Mouse (Mus musculus) G1E (cell line): ENCODE measurements at regions not wholly inside any gene's neighbourhood (a gene's known extent, or its start where the extent isn't known, plus 50 kb on each side); places are given as distances from the start of the nearest gene placed in this dataset.

ENCODE experiments used
- ATAC-seq: 2 replicates; pipeline ENCODE4 v1.8.0; 2016; ENCODE audit warnings: mild to moderate bottlenecking; ENCODE audit not compliant: insufficient number of reproducible peaks, poor library complexity, low FRiP score, severe bottlenecking; ENCODE audit errors: extremely low read depth
- DNase-seq: peaks from one replicate; pipeline ENCODE4 v3.0.0; 2012; ENCODE audit warnings: low spot score
- H3K27me3 ChIP-seq: 2 replicates; pipeline ENCODE4 v1.6.1; 2012; ENCODE audit warnings: mild to moderate bottlenecking, low read length, inconsistent platforms; ENCODE audit not compliant: insufficient read depth
- H3K36me3 ChIP-seq: replicated peaks from 2 replicates; pipeline ENCODE3; 2012; ENCODE audit warnings: mild to moderate bottlenecking, inconsistent platforms
- H3K4me1 ChIP-seq: 2 replicates; pipeline ENCODE4 v1.6.1; 2012; ENCODE audit warnings: low read depth, low read length, inconsistent platforms, mixed read lengths; ENCODE audit not compliant: insufficient read depth
- H3K4me3 ChIP-seq: 2 replicates; pipeline ENCODE4 v1.5.1; 2012; ENCODE audit warnings: low read depth, mild to moderate bottlenecking, inconsistent platforms, low read length, moderate library complexity, mixed read lengths
- H3K9me3 ChIP-seq: replicated peaks from 2 replicates; pipeline ENCODE4 v1.6.1; 2012; ENCODE audit warnings: inconsistent platforms
- CTCF ChIP-seq: IDR thresholded peaks from 2 replicates; pipeline ENCODE4 v1.5.1; 2012; ENCODE audit warnings: low read depth, low read length, inconsistent platforms, mixed read lengths
- GATA1 ChIP-seq: IDR thresholded peaks from 2 replicates; pipeline ENCODE4 v1.6.1; 2012; ENCODE audit warnings: borderline replicate concordance, low read length, inconsistent platforms, mixed read lengths
- GATA2 ChIP-seq: IDR thresholded peaks from 2 replicates; pipeline ENCODE4 v1.6.1; 2012; ENCODE audit warnings: low read depth, low read length, inconsistent platforms, borderline replicate concordance
- POLR2AphosphoS5 ChIP-seq: IDR thresholded peaks from 2 replicates; pipeline ENCODE4 v1.6.1; 2012; ENCODE audit warnings: low read depth, low read length, inconsistent platforms; ENCODE audit not compliant: insufficient replicate concordance
- TAL1 ChIP-seq: conservative IDR thresholded peaks from 2 replicates; pipeline ENCODE4 v1.6.1; 2012; ENCODE audit warnings: low read depth, low read length, inconsistent platforms, mixed read lengths

- TF ChIP-seq CTCF (no peak), POLR2AphosphoS5 (no peak), GATA1 (no peak), TAL1 (no peak), GATA2 (no peak)
- no peak for ATAC-seq
- H3K36me3 ChIP-seq, result no peaks in the 10 kb centered on the region
- no peaks in the 10 kb centered on the region for H3K4me1 ChIP-seq
- DNase-seq, result no peak
- H3K9me3 ChIP-seq, result no peaks in the 10 kb centered on the region
- H3K4me3 ChIP-seq, result no peak overlapping the region
- H3K27me3 ChIP-seq, result peaks cover 5% of the 10 kb centered on the region; the same call in 1 of the 2 replicates
Measured at GRCm38 (mm10) chr13:35079685-35080084, 52.8 kb upstream of the Eci2 start.

DNA sequence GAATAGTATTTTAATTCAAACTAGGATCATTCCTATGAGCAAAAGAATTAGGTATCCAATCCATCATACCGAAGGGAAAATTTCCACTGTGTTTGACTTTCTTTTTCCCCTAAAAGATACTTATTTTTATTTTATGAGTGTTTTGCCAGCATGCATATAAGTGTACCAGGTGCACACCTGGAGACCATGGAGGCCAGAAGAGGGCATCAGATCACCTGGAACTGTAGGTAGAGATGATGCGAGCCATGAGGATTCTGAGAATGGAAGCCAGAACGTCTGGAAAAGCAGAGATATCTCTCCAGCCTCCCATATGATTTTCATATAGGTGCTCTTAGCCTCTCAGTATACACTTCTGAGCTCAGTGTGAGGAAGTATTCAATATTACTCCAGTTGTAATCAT is 58.5 kb upstream of the Eci2 start:
- no peaks in the 10 kb centered on the region for H3K9me3 ChIP-seq
- no peak for ATAC-seq

GRCm38 (mm10) chr13:35087246-35088040 is 60.5 kb upstream of the Eci2 start:
- H3K9me3 ChIP-seq, result no peaks in the 10 kb centered on the region
- H3K4me1 ChIP-seq, result no peaks in the 10 kb centered on the region
- TF ChIP-seq TAL1 (no peak), GATA1 (no peak), CTCF (no peak), POLR2AphosphoS5 (no peak), GATA2 (no peak)
- peaks cover 6% of the 10 kb centered on the region; the same call in 1 of the 2 replicates for H3K27me3 ChIP-seq
- H3K4me3 ChIP-seq, result no peak overlapping the region
- no peaks in the 10 kb centered on the region for H3K36me3 ChIP-seq
- DNase-seq, result no peak
- ATAC-seq, result no peak

More for the DNA sequence above, 58.5 kb upstream of the Eci2 start:
- peaks cover 6% of the 10 kb centered on the region; the same call in 1 of the 2 replicates for H3K27me3 ChIP-seq
- no peak for TF ChIP-seq GATA2
- no peak for TF ChIP-seq TAL1
- TF ChIP-seq GATA1, result no peak
- no peak for TF ChIP-seq POLR2AphosphoS5
- no peak for TF ChIP-seq CTCF
- no peak for DNase-seq
- H3K4me3 ChIP-seq, result no peak overlapping the region
- no peaks in the 10 kb centered on the region for H3K36me3 ChIP-seq
- H3K4me1 ChIP-seq, result no peaks in the 10 kb centered on the region

- TF ChIP-seq POLR2AphosphoS5, result no peak
- TF ChIP-seq GATA1, result no peak
- no peak for TF ChIP-seq GATA2
- TF ChIP-seq CTCF, result no peak
- no peak for TF ChIP-seq TAL1
- DNase-seq (no peak), ATAC-seq (no peak)
- Histone ChIP-seq H3K27me3 (peaks cover 3% of the 10 kb centered on the region; the same call in 1 of the 2 replicates), H3K36me3 (no peaks in the 10 kb centered on the region), H3K4me1 (no peaks in the 10 kb centered on the region), H3K4me3 (no peak overlapping the region), H3K9me3 (no peaks in the 10 kb centered on the region)
Measured at GRCm38 (mm10) chr13:35091155-35091554, 64.3 kb upstream of the Eci2 start.

GRCm38 (mm10) chr13:35119782-35120181 is 92.9 kb upstream of the Eci2 start:
- Histone ChIP-seq H3K9me3 (no peaks in the 10 kb centered on the region), H3K27me3 (0 out of 2 replicates have a peak, but pooled peaks cover 2% of the 10 kb centered on the region), H3K36me3 (no peaks in the 10 kb centered on the region), H3K4me3 (no peak overlapping the region), H3K4me1 (no peaks in the 10 kb centered on the region)
- peak; percentile 1 for DNase-seq
- TF ChIP-seq GATA2 (no peak), CTCF (0 out of 2 replicates have a peak, but pooled peaks have one; percentile 2), POLR2AphosphoS5 (no peak), GATA1 (no peak), TAL1 (no peak)
- no peak for ATAC-seq

- H3K9me3 ChIP-seq, result no peaks in the 10 kb centered on the region
- H3K36me3 ChIP-seq, result no peaks in the 10 kb centered on the region
- peaks cover 8% of the 10 kb centered on the region for H3K27me3 ChIP-seq
- no peak overlapping the region for H3K4me3 ChIP-seq
- ATAC-seq, result no peak
- H3K4me1 ChIP-seq, result no peaks in the 10 kb centered on the region
- TF ChIP-seq TAL1, result no peak
- no peak for TF ChIP-seq GATA1
- no peak for TF ChIP-seq GATA2
- TF ChIP-seq CTCF, result no peak
- TF ChIP-seq POLR2AphosphoS5, result no peak
- DNase-seq, result no peak
Measured at GRCm38 (mm10) chr13:35129475-35129874, 102.6 kb upstream of the Eci2 start.
